Mouse (Mus musculus): ENCODE data around the gene Gm13305.
"Not testable (repeated sequence)": the region's sequence is repeated elsewhere in the genome, so short reads cannot be mapped to it uniquely, and the experiment has no call there.

- TF ChIP-seq CTCF, EP300 (IDR thresholded peaks at IDR 0.05): not testable (repeated sequence)
Observed at GRCm38 (mm10) chr4:42114517-42114916, 53.9 kb downstream of the Gm13305 start, which contains the start of gene Gm13304.
